Mouse (Mus musculus) left cerebral cortex, adult 9 months (tissue): ENCODE data around the gene Umad1.
"Not testable (repeated sequence)": the region's sequence is repeated elsewhere in the genome, so short reads cannot be mapped to it uniquely, and the experiment has no call there.

Experiments used
- DNase-seq, 2 experiments: peaks; one replicate each; pipeline ENCODE4 v3.0.0; 2022; ENCODE audit warnings: low spot score in 2 of 2

Gene Umad1

GRCm38 (mm10) chr6:8312554-8312953, 53.5 kb downstream of the Umad1 start:
- no peak for DNase-seq

GRCm38 (mm10) chr6:8316201-8316600, 57.1 kb downstream of the Umad1 start:
- no peak for DNase-seq

GRCm38 (mm10) chr6:8319591-8319990, 60.5 kb downstream of the Umad1 start:
- no peak for DNase-seq

DNA sequence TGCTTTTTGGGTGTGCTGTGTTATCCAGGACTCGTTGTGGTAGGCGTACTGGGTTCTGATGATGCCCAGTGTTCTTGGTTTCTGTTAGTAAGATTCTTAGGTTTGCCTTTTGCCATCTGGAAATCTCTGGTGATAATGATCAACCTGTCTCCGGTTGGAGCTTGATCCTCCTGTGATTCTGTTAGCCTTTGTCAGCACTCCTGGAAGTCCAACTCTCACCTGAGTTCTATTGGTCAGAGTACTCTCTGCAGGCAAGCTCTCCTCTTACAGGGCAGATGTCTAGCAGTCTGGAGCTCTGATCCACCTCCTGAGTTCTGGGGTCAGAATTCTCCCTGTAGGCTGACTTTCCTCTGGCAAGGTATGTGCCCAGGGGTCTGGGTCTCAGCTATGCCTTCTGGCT, 72.4 kb downstream of the Umad1 start:
- DNase-seq = not testable (repeated sequence)

DNA sequence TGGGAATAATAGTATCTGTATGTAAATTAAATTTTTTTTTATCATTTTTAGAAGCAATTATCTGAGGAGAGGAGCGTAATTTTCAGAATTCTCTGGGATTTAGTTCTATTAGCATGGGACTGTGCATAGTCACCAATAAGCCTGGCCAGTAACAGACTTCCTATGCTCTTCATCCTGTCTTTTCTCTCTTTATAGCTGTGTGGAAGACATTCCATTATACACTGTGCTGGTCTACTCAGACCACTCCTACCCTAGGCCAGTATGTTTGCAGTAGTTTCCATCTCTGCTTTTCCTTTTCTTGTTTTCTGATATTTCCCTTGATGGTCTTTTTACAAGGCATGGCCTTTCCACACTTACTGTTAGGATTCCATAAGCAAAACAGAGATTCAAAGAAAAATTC, 74.3 kb downstream of the Umad1 start:
- DNase-seq = no peak

GRCm38 (mm10) chr6:8336487-8337390, 77.7 kb downstream of the Umad1 start:
- no peak for DNase-seq

DNA sequence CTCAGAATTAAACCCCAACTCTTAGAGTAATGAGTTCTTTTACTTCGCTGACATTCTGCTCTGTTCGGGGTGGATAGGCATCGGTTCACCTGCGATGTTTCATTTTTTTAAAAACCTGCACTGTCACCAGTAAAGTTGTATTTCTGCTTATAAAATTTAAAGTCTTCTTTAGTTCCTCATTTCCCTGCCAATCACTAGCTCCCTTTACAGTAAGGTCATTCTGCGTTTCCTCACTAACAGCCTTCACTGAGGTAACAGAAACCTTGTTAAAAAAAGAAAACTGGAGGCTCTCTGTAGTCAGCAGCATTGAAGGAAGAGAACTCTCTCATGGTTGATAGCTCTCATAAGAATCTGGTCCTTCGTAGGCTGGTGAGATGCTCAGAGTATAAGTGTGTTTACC, 80.4 kb downstream of the Umad1 start:
- no peak for DNase-seq

- no peak for DNase-seq
Measured at GRCm38 (mm10) chr6:8343271-8343670, 84.2 kb downstream of the Umad1 start.

DNA sequence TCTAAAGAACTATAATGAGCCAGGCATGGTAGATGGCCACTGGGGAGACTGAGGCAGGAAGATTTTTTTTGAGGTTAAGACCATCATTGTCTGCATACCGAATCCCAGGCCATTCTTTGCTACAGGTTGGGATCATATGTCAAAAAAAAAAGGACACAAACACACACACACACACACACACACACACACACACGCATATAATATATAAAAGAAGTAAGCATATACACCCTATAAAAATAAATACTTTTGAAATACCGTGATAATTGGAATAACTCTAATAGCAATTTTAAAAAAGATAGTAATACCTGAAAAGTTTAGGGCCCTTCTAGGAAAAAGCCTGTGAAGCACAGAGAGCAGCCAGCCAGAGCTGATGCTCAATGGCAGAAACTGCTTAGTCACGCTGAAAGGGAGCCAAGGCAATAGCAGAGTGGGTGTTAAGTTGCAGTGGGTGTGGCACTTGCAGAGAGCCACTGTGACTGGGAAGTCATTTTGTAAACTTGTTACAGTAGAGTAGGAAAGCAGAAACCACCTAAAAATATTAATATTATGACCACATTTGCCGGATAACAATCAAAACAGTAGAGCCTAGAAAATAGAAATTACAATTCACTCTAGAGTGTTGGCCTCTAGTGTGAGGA, 86.2 kb downstream of the Umad1 start:
- peak in 1 of 2 experiments; percentile 51 for DNase-seq

DNA sequence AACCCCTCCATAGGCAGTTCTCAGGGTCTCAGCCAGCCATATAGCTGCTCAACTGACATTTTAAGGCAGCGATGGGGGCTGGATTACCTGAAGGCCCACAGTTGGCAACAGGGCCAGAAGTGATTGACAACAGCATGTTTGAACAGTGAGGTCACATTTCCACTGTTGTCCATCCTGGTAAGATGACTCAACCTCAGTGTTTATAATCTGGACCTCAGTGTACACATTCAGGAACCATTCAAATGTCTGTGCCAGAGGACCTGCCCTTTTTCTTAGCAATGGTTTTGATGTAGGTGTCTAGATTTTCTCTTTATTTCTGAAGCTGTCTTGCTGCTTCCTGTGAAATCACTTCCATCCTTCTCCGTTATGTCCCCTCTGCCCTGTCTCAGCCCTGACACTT, 88.1 kb downstream of the Umad1 start:
- no peak for DNase-seq

GRCm38 (mm10) chr6:8348344-8348743, 89.3 kb downstream of the Umad1 start:
- no peak for DNase-seq

DNA sequence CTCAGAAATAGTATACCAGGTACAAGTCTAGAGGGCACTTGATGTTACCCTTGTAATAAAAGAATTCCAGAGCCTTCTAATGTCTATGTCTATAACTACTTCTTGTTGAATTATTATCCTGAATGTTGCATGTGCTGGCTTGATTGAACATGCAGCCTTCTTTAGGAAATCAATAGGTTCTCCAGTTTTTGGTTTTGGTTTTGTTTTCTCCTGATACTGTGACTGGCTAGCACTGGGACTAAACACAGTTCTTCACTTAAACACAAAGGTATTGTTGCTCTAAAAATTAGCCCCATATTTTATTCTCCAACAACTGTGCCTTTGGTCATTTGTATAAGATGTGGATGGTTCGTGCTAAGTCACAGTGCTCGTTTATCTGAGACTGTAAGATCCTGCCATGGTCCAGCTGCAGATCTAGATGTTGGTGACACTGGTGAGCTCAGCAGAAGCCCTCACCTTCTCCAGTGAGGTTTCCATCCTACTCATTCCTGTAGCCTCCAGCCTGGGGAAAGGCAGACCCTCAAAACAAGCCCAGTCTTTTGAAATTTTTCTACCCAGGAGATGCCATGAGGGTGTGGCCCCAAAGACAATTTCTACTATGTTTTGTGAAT, 90.1 kb downstream of the Umad1 start:
- no peak for DNase-seq

DNA sequence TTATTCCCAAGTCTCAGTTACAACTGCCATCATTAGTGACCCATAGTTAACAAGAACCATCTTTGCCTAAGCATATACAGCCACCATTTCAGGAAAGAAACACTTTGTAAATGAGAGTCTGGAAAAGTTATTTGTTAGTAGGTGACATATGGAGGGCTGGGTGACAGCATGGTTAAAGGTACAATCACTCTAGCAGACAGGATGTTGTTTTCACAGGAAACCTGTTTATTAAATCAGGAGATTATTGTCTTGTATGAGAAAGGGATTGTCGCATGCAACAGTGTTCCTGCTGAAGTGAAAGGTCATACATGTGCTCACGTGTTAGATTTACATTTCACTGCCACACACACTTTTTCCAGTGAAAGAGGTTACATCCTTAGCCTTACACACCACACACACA, 92.4 kb downstream of the Umad1 start:
- DNase-seq = no peak

DNA sequence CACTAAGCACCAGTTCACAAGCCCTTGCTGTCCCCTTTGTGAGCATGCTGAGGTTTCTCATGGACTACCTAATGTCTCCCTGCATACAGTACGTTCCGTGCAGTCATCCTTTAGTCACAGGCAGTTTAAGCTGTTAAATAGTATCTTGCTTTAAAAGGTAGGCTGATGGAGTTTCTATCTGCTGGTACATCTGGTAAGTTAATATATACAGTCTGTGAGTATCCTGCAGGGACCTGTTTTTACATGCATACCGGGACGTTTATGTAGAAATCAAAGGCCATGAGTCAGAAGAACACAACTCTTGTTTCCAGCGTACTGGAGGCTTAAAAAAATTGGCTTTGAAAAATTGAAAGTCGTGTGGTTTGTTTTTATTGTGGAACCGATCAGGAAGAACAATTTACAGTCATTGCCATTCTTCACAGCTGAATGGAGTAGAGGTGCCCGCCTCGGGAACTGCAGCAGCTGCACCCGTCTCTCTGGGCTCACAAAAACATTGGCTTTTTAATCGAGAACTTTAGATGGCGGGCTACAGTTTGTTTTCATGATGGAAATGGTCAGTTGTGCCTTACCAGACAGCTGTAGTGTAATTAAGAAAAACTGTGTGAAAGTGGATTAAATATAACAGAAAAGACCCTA, 93.6 kb downstream of the Umad1 start:
- DNase-seq = no peak

DNA sequence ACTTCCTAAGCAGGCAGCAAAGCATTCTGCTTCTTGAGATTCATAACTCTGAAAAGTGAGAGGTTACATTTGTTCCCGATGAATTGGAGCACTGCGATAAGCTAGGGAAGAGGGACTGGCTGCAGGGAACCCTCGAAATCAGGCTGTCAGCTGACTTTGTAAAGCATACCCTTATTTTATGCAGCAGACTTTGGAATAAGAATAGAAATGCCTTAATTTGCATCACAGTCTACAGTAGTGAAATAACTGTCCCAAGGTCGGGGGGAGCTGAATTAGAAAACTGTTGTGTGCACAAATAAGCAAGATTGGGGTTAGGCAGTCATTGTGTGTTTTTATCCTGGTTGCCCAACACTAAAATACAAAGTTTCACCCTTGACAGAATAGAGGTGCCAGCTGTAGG, 94.4 kb downstream of the Umad1 start:
- DNase-seq = no peak

DNA sequence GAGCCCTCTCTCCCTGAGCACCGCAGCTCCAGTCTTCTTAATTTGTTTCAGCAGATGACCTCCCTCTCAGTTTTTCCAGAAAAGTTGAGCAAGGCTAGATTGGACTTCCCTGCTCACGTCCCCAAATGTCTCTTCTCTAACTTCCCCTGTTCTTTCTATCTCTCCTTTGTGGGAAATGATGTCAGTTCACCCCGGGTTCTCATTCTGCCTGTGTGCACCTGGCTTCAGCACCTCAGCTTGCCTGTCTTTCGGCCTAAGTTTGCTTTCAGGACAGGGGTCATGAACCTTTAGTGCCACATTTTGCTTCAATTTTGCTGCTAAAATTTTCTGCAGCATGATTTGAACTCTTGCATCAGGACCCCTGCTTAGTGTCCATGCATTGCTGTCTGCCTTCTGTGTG, 95.8 kb downstream of the Umad1 start:
- DNase-seq = no peak

DNA sequence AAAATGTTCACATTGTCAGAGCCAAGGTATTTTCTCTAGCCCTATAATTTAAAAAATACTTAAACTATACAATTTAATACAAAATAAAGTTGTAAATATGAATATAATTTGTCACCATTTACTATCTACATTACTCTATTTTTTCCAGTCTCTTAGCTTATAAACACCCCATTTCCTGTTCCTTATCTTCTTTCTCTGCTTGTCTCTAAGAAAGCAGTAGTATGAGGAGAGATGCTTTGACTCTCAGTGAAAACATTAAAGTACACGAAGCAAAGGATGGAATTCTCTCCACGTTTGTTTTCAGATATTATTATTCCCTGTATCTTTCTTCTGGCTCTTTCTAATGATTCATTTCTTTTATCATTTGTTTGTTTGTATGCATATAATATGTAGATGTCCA, 99.1 kb downstream of the Umad1 start:
- no peak for DNase-seq

- DNase-seq = no peak
Measured at GRCm38 (mm10) chr6:8358782-8359181, 99.7 kb downstream of the Umad1 start.

DNA sequence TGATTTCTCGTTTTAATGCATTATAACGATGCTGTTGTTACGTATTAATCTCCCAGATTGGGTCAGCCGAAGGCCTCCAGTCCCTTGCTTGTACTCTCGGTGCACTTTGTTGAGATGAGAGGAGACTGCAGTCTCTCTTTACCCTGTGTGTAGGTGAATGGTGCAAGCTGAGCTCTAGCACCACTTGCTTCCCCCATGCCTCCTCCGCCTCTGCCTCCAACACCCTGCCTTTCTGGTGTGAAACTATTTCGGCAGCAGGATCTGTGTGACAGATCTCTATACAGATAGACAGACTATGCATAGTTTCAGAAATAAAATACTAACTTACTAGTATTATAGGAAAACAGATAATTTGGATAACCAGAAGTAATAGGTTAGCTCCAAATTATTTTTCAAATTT, 101.7 kb downstream of the Umad1 start:
- no peak for DNase-seq

- no peak for DNase-seq
Measured at GRCm38 (mm10) chr6:8364033-8364756, 105.1 kb downstream of the Umad1 start.

- DNase-seq = no peak
Measured at GRCm38 (mm10) chr6:8364757-8365150, 105.7 kb downstream of the Umad1 start.

DNA sequence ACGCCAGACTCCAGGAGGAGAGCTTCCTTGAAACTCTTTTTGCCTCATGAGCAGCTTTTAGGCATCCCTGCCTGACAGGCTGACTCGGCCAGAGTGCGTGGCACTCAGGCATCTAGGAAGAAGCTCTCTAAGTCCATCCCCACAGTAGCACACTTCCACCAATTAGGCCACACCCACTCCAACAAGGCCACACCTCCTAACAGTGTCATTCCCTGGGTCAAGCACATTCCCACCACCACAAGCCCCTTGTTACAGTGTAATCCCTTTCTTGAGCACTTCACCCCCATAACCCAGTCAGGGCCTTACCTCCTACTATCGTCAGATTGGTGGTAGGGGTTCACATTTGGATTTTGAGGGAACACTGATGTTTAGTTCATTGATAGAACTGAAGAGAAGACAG, 108.6 kb downstream of the Umad1 start:
- no peak for DNase-seq
